Mouse (Mus musculus) liver, embryonic 12.5 days (tissue): ENCODE data around the gene Vamp2. TPM values are rescaled to one million over a fixed set of nuclear protein-coding genes. Genes with fewer than 3 reads are reported as not detected.

ENCODE experiments used
- ATAC-seq: fragments of 200-750 bp; cut with Nextera tagmentation; 2 replicates; pipeline ENCODE4 v1.8.0; 2017; ENCODE audit warnings: moderate number of reproducible peaks, mild to moderate bottlenecking, moderate library complexity
- H3K27ac ChIP-seq: fragments of 300-500 bp; sonication (generic); 2 replicates; pipeline ENCODE4 v1.5.1; 2016; ENCODE audit warnings: mild to moderate bottlenecking
- H3K27me3 ChIP-seq: fragments of 300-500 bp; sonication (generic); replicated peaks from 2 replicates; pipeline ENCODE4 v1.6.1; 2016; ENCODE audit warnings: mild to moderate bottlenecking, moderate library complexity
- H3K36me3 ChIP-seq: fragments of 300-500 bp; sonication (generic); 2 replicates; pipeline ENCODE4 v1.6.1; 2016; ENCODE audit warnings: mild to moderate bottlenecking, moderate library complexity
- H3K4me1 ChIP-seq: fragments of 300-500 bp; sonication (generic); 2 replicates; pipeline ENCODE4 v1.6.1; 2016
- H3K4me2 ChIP-seq: fragments of 300-500 bp; sonication (generic); 2 replicates; pipeline ENCODE4 v1.6.1; 2016; ENCODE audit warnings: mild to moderate bottlenecking, moderate library complexity
- H3K4me3 ChIP-seq: fragments of 300-500 bp; sonication (generic); 2 replicates; pipeline ENCODE4 v1.5.1; 2016; ENCODE audit warnings: mild to moderate bottlenecking, moderate library complexity
- H3K9ac ChIP-seq: fragments of 300-500 bp; sonication (generic); 2 replicates; pipeline ENCODE4 v1.6.1; 2016; ENCODE audit warnings: mild to moderate bottlenecking, moderate library complexity
- H3K9me3 ChIP-seq: fragments of 300-500 bp; sonication (generic); replicated peaks from 2 replicates; pipeline ENCODE4 v1.6.1; 2016; ENCODE audit warnings: mild to moderate bottlenecking, moderate library complexity
- WGBS: fragments of 180-500 bp; shearing (Covaris S2); methylation state at CpG from one replicate; pipeline ENCODE4 v1.1.7; 2016; ENCODE audit not compliant: insufficient replicate concordance; 5-methylcytosine and 5-hydroxymethylcytosine counted together
- polyA plus RNA-seq: library from polyadenylated mRNA; unstranded; fragments of >200 nt; fragmentation: Nextera tagmentation; extraction: Ambion mirVana; gene quantifications from 2 replicates; pipeline ENCODE4 v1.2.1, GENCODE M21; 2016

The Vamp2 gene
- polyA plus RNA-seq, 1 experiment from 2014 or later: 26.3 TPM

GRCm38 (mm10) chr11:69059357-69059974 lies 28.8 kb upstream of the Vamp2 start, which contains the start of gene Borcs6:
Gene Borcs6 (plus strand): TSS chr11:69059717.
- WGBS: under 1% methylated on average over 64 of the region's 64 CpGs
- peak within 1 kb of the TSS; percentile 91 for H3K4me2 ChIP-seq
- H3K4me1 ChIP-seq: peaks cover 41% of the 10 kb centered on the region
- peak; percentile 86 for ATAC-seq
- H3K36me3 ChIP-seq: 0 out of 2 replicates have a peak, but pooled peaks cover 2% of the 10 kb centered on the region
- H3K9ac ChIP-seq: peak within 1 kb of the TSS; percentile 94
- no peaks in the 10 kb centered on the region for H3K27me3 ChIP-seq
- peak within 1 kb of the TSS; percentile 92 for H3K4me3 ChIP-seq
- no peaks in the 10 kb centered on the region for H3K9me3 ChIP-seq
- peak within 1 kb of the TSS; percentile 90 for H3K27ac ChIP-seq

- no peaks in the 10 kb centered on the region for H3K9me3 ChIP-seq
- WGBS: under 1% methylated on average over 49 of the region's 49 CpGs
- peak overlapping the region; percentile 91 for H3K4me2 ChIP-seq
- H3K27ac ChIP-seq: peak overlapping the region; percentile 90
- peaks cover 45% of the 10 kb centered on the region for H3K4me1 ChIP-seq
- H3K36me3 ChIP-seq: 0 out of 2 replicates have a peak, but pooled peaks cover 2% of the 10 kb centered on the region
- H3K9ac ChIP-seq: peak overlapping the region; percentile 94
- 0 out of 2 replicates have a peak, but pooled peaks have one; percentile 1 for ATAC-seq
- no peaks in the 10 kb centered on the region for H3K27me3 ChIP-seq
- H3K4me3 ChIP-seq: peak overlapping the region; percentile 92
Measured at GRCm38 (mm10) chr11:69059975-69060411, 28.3 kb upstream of the Vamp2 start.

- H3K27ac ChIP-seq: peak overlapping the region; percentile 90
- H3K27me3 ChIP-seq: no peaks in the 10 kb centered on the region
- H3K36me3 ChIP-seq: no peaks in the 10 kb centered on the region
- no peak for ATAC-seq
- H3K4me3 ChIP-seq: peak overlapping the region; percentile 92
- H3K4me1 ChIP-seq: peaks cover 49% of the 10 kb centered on the region
- no peaks in the 10 kb centered on the region for H3K9me3 ChIP-seq
- H3K9ac ChIP-seq: peak overlapping the region; percentile 94
- WGBS: 2% methylated on average over 40 of the region's 40 CpGs
- H3K4me2 ChIP-seq: peak overlapping the region; percentile 91
Measured at GRCm38 (mm10) chr11:69060448-69061254, 27.6 kb upstream of the Vamp2 start.

GRCm38 (mm10) chr11:69061255-69061912 lies 26.9 kb upstream of the Vamp2 start:
- Histone ChIP-seq H3K4me2 (peak overlapping the region; percentile 91), H3K4me3 (peak overlapping the region; percentile 92), H3K9me3 (no peaks in the 10 kb centered on the region), H3K9ac (peak overlapping the region; percentile 94), H3K27me3 (no peaks in the 10 kb centered on the region), H3K4me1 (peaks cover 56% of the 10 kb centered on the region), H3K36me3 (no peaks in the 10 kb centered on the region), H3K27ac (peak overlapping the region; percentile 90)
- no peak for ATAC-seq
- 24% methylated on average over 17 of the region's 17 CpGs for whole genome bisulfite sequencing

- peak overlapping the region; percentile 91 for H3K4me2 ChIP-seq
- peak overlapping the region; percentile 63; the same call in 1 of the 2 replicates for H3K9ac ChIP-seq
- H3K27ac ChIP-seq: peak overlapping the region; percentile 75
- no peaks in the 10 kb centered on the region for H3K9me3 ChIP-seq
- H3K4me3 ChIP-seq: peak overlapping the region; percentile 92
- H3K36me3 ChIP-seq: no peaks in the 10 kb centered on the region
- under 1% methylated on average over 17 of the region's 17 CpGs for WGBS
- no peaks in the 10 kb centered on the region for H3K27me3 ChIP-seq
- peaks cover 64% of the 10 kb centered on the region for H3K4me1 ChIP-seq
- no peak for ATAC-seq
Measured at GRCm38 (mm10) chr11:69062194-69062760, 26.0 kb upstream of the Vamp2 start.

- H3K4me3 ChIP-seq: peak overlapping the region; percentile 92
- H3K4me2 ChIP-seq: peak overlapping the region; percentile 91
- H3K4me1 ChIP-seq: peaks cover 67% of the 10 kb centered on the region
- peak overlapping the region; percentile 71 for H3K9ac ChIP-seq
- no peaks in the 10 kb centered on the region for H3K36me3 ChIP-seq
- no peaks in the 10 kb centered on the region for H3K9me3 ChIP-seq
- ATAC-seq: peak; percentile 68
- no peaks in the 10 kb centered on the region for H3K27me3 ChIP-seq
- peak overlapping the region; percentile 80 for H3K27ac ChIP-seq
- under 1% methylated on average over 19 of the region's 19 CpGs for WGBS
Measured at GRCm38 (mm10) chr11:69062761-69063224, 25.5 kb upstream of the Vamp2 start.

- WGBS: 1% methylated on average over 31 of the region's 31 CpGs
- peak overlapping the region; percentile 91 for H3K4me2 ChIP-seq
- H3K4me3 ChIP-seq: peak overlapping the region; percentile 92
- no peaks in the 10 kb centered on the region for H3K36me3 ChIP-seq
- H3K9me3 ChIP-seq: no peaks in the 10 kb centered on the region
- no peak for ATAC-seq
- H3K9ac ChIP-seq: peak overlapping the region; percentile 84
- H3K27ac ChIP-seq: peak overlapping the region; percentile 81
- H3K4me1 ChIP-seq: peaks cover 60% of the 10 kb centered on the region
- H3K27me3 ChIP-seq: no peaks in the 10 kb centered on the region
Measured at GRCm38 (mm10) chr11:69063413-69064201, 24.7 kb upstream of the Vamp2 start.

- no peaks in the 10 kb centered on the region for H3K9me3 ChIP-seq
- peak overlapping the region; percentile 84 for H3K9ac ChIP-seq
- no peaks in the 10 kb centered on the region for H3K27me3 ChIP-seq
- peak overlapping the region; percentile 81 for H3K27ac ChIP-seq
- ATAC-seq: no peak
- peaks cover 58% of the 10 kb centered on the region for H3K4me1 ChIP-seq
- no peaks in the 10 kb centered on the region for H3K36me3 ChIP-seq
- H3K4me3 ChIP-seq: peak overlapping the region; percentile 92
- WGBS: 62% methylated on average over 9 of the region's 9 CpGs
- peak overlapping the region; percentile 91 for H3K4me2 ChIP-seq
Measured at GRCm38 (mm10) chr11:69064259-69065133, 23.8 kb upstream of the Vamp2 start.

- Histone ChIP-seq H3K36me3 (no peaks in the 10 kb centered on the region), H3K4me1 (peaks cover 64% of the 10 kb centered on the region), H3K27ac (peak overlapping the region; percentile 10; the same call in 1 of the 2 replicates), H3K27me3 (no peaks in the 10 kb centered on the region), H3K9me3 (no peaks in the 10 kb centered on the region), H3K4me3 (peak overlapping the region; percentile 57; the same call in 1 of the 2 replicates), H3K9ac (no peak overlapping the region), H3K4me2 (peak overlapping the region; percentile 91)
- WGBS: 57% methylated on average over 3 of the region's 3 CpGs
- no peak for ATAC-seq
Measured at GRCm38 (mm10) chr11:69065394-69065925, 22.8 kb upstream of the Vamp2 start.
